Mouse (Mus musculus) adrenal gland, postnatal 25 days (tissue): ENCODE measurements around the gene Rassf7. TPM values are rescaled to one million over a fixed set of nuclear protein-coding genes. Genes with fewer than 3 reads are reported as not detected.

Experiments
- DNase-seq: peaks from one replicate; pipeline ENCODE4 v3.0.0; 2021; ENCODE audit warnings: mixed read lengths
- long read RNA-seq: library from polyadenylated mRNA; stranded (forward); transcript quantifications from one replicate; pipeline ENCODE4 v2.0.0, GENCODE M21; 2021
- total RNA-seq: library from RNA; stranded (reverse); gene quantifications from 2 replicates; pipeline ENCODE4 v1.2.3, GENCODE M21; 2021

Gene Rassf7
- 5.7 and 8.0 TPM in 2 replicates for total RNA-seq
- long read RNA-seq, transcript Rassf7-201 (6 exons, 1,525 nt), result major isoform, 8 of 25 reads
- long read RNA-seq, partial matches to known transcripts, result 11 of 25 reads
- long read RNA-seq, other reads (novel, unspliced or antisense), result 5 of 25 reads

DNA sequence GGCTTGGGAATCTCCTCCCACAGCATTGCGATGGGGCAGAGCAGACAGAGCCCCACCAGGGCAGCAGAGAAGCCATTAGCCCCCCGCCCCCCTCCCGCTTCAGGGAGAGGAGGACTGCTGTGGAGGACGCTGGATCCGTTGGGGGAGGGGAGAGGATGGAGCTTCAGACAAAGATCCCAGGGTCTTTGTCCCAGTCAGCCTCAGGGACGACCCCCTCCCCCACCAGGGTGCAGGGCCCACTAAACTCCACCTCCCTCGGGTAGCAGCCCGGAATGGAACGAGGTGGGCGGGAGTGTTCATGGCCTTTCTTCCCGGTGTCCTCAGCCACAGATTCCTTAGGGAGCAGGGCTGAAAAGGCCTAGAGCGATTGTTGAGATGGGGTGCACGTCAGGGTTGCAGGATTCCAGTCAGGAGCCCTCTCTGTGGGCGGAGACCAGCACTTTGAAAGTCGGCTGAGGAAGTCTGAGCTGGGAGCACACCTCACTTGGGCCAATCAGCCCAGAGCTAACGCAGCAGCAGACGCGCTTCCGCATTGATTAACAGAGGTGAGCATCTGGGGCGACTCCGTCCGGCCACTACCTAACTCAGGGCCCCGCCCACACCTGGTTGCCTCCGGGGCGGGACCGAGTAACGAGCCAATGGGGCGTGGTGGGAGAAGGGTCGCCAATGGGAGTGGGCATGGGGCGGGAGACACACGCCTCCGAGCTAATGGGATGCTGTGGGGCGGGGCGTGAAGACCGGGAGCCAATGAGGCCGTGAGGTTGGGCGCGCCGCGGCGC, at the start of gene Rassf7:
Gene Rassf7, plus strand, starts transcription at position 760 of the 779 bp plus-strand sequence.
- peak; percentile 93 for DNase-seq

DNA sequence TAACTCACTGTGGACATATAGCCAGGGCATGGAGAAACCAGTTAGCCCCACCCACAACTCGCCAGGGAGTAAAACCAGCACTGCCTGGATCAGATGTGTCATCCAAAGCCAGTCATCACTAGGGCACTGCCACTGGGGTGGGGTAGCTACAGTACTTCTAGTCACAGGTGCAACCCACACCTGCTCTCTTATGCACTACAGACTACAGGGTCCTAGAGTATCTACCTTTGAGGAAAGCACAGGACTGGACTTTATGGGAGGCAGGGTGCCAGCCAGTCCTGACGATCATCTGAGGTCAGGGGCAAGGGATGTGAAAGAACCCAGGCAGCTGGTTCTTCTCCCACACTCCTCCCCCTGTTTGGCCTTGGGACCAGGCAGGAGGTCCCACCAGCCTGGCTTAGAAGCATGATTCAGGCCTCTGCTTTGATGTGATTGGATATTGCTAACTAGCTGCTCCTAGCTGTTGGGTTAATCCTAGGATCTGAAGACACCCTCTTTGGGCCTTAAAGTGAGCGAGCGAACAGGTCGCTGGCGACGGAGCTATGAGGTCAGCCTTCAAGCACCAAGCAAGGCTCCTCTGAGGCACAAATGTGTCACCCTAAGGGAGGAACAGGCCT, 47.7 kb upstream of the Rassf7 start:
- DNase-seq, result peak; percentile 65

GRCm38 (mm10) chr7:141168518-141168953, 47.1 kb upstream of the Rassf7 start:
- DNase-seq, result peak; percentile 74

GRCm38 (mm10) chr7:141169300-141169699, 46.4 kb upstream of the Rassf7 start:
- no peak for DNase-seq

- no peak for DNase-seq
Measured at GRCm38 (mm10) chr7:141169866-141170265, 45.8 kb upstream of the Rassf7 start.

- DNase-seq, result peak; percentile 89
Measured at GRCm38 (mm10) chr7:141172116-141173006, 43.3 kb upstream of the Rassf7 start, which contains the start of gene Rnh1. Gene Rnh1 (minus strand): TSS chr7:141172857.

DNA sequence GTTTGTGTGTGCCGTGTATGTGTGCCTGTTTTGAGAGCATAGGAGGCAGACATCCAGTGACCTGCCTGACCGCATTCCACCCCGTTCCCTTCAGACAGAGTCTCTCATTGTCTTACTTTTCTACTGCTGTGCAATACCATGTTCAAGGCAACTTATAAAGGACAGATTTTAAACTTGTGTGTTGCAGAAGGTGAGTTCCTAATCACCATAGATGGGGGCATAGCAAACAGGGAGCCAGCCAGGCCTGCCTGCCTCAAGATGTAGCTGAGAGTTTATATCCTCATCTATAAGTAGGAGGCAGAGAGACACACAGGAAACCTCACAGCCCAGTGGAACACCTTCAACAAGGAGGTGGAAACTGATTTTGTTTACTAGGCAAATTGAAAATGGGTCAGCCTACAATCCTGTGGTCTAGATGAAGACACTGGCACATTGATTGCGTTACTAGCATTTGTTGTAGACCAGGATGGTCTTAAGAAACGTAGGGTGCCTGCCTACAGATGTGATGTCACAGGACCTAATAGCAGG, 42.3 kb upstream of the Rassf7 start:
- DNase-seq, result no peak

DNA sequence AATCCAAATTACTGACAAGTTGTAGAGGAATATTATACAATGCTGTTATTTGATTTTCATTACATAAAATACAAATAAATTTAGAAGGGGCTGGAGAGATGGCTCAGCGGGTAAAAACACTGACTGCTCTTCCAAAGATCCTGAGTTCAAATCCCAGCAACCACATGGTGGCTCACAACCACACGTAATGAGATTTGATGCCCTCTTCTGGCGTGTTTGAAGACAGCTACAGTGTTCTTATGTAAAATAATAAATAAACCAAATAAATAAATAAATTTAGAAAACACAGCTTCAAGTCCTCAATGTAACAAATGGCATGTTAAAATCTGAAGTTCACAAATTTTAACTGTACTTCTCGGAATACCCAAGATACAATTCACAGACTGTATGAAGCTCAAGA, 40.6 kb upstream of the Rassf7 start:
- no peak for DNase-seq

DNA sequence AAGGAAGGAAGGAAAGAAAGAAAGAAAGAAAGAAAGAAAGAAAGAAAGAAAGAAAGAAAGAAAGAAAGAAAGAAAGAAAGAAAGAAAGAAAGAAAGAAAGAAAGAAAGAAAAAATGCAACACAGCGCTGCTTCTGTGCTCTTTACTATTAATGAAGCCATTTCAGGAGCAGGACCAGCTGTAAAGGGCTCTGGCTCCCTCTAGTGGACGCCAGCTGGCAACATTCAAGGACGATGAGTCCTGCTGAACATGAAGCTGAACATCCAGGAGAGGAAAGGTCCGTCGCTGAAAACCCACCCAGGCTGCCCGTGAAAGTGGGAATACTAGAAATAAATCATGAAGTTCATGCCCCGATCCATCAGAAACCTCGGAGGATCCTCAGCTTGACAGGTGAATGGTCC, 39.5 kb upstream of the Rassf7 start:
- DNase-seq, result peak; percentile 88

DNA sequence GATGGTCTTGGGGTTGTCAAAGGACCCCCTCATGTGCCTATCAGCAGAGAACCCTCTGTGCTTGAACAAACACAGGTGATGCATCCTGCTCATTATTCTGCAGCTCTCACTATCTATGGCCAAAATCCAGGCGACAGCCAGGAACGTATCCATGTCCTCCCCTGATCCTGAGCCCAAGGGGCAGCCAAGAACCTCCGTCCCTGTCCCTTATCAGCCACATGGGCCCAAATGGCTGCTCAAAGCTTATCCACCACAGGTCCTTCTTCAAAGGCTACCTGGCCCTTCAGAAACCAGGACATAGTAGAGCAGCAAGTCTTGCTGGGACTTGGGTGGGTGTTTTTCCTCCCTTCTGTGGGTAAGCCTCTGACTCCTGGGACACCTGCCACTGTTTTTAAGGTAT, 27.5 kb upstream of the Rassf7 start:
- DNase-seq, result no peak

DNA sequence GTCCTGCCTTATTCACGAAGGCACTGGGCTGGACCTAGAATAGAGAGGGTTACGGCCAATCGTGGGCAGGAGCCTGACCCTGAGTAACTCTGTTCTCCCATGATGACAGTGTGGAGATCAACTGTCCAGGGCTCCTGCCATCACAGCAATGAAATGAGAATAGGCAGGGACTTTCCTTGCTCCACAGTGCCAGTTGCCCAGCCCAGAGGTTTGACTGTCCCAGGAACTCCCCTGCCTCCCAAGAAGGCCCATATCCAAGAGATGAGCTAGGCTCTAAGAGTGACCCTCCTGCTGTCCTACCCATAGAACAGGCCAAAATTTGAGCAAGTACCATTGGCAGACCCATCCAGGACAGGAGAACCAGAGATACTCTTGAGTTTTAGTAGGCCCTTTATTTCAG, 26.9 kb upstream of the Rassf7 start:
- no peak for DNase-seq

DNA sequence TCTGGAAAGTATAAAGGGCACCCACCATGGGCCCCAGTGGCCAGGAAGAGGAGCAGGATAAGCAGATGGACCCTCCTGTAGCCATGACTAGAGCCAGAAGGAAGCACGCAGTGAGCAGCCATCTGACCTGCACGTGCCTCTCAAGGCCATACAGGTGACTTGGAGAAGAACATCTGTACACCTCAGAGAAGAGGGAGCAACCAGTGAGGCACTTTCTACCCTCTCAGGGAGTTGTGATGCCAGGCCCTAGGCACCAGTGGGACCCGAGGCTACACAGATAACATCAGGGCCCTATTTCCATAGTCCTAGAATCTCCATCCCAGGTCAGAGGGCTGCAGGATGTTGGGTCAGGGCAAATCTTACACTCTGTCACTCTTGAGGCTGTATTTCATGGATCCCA, 25.4 kb upstream of the Rassf7 start:
- no peak for DNase-seq

GRCm38 (mm10) chr7:141191036-141191435, 24.6 kb upstream of the Rassf7 start:
- DNase-seq, result no peak

GRCm38 (mm10) chr7:141191796-141192685, 23.6 kb upstream of the Rassf7 start:
- DNase-seq, result no peak

DNA sequence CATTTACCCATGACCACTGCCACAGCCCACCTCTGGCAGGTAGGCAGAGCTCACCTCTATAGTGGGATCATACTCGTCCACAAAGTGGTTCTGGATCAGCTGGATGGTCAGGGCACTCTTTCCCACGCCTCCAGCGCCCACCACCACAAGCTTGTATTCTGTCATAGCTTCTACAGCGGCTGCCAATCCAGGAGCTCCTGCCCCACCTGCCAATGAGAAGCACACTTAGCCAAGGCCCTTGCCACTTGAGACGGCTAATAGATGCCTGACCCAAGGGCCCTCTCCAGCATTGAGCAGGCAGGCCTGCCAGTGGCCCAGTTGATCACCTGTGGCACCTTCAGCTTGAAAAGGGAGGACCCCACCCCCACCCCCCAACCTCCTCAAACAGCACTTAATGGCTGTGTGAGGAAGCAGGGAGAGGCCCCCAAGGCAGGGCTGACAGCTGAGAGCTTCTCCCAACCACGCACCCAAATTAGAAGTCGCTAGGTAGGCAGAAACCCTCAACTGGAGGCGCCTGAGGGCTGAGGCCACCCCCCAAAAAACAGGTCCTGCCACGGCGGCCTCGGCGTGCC, 22.8 kb upstream of the Rassf7 start:
- no peak for DNase-seq

GRCm38 (mm10) chr7:141193348-141193856, 22.3 kb upstream of the Rassf7 start:
- DNase-seq, result peak; percentile 64

DNA sequence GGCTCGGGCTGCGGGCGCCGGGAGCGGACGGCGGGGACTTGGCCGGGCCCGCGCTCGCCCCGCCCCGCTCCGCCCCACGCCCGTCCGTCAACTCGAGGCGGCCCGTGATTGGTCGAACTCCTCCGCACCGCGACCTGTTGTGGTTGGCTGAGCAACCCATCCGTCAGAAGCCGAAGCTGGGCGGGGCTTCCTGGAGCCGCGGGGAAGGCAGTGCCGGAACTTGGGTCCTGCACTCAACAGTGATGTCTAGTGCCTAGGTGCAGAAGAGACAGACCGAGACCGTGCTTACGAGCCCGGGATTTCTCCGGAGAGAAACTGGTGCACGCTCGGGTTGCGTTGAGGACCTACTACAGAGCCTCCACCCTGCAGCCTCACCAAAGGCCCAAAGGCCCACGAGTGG, 21.7 kb upstream of the Rassf7 start, which contains the start of the genes Hras and Lrrc56:
Gene Hras, minus strand, starts transcription at position 58 of the 400 bp plus-strand sequence.
Gene Lrrc56, plus strand, starts transcription at position 210 of the 400 bp plus-strand sequence.
- peak; percentile 98 for DNase-seq

- DNase-seq, result no peak
Measured at GRCm38 (mm10) chr7:141194409-141194808, 21.3 kb upstream of the Rassf7 start.

GRCm38 (mm10) chr7:141194830-141195229, 20.8 kb upstream of the Rassf7 start:
- peak; percentile 91 for DNase-seq

DNA sequence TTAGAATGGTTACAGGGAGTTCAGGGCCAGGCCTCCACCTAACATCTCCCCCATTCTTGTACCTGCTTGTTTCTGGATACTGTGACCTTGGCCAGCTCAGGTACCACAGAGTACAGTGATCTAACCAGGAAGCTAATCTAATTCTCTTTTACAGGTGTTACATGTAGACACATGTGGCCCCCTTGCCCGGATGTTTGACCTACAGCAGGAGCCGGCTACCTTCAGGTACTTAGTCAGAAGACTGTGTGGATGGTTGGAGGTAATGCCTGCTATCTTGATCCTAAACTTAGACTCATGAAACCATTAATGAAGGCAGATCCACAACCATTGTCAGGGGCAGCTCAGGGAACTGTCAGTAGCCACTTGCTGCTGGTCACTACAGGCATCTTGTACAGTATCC, 19.9 kb upstream of the Rassf7 start:
- no peak for DNase-seq
